Mouse (Mus musculus): ENCODE data around the gene Cbll1.

GRCm38 (mm10) chr12:31532054-31532453 is 32.6 kb upstream of the Cbll1 start:
- TF ChIP-seq CTCF (IDR thresholded peaks at IDR 0.05) = no peak
- no peak for TF ChIP-seq EP300 (IDR thresholded peaks at IDR 0.05)
